Mouse (Mus musculus): Measurements from ENCODE around the gene Colec11.

The Colec11 gene

DNA sequence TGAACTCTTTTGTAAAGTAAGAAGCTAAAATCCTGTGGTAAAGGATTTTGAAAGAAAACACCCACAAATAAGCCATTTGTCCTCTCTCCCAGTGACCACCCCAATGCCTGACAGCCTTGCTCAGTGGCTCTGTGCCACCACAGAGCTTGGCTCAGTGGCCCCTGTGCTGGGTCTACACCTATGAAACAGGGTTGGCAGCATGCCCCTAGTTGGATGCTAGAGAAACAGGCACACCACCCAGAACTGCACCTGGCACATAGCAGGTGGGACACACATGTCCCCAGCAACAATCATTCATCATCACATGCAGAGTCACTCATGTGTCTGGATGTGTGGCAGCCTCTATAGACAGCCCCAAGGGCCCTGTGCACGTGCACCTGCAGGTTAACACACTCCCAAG lies 19.7 kb downstream of the Colec11 start:
- no peak for DNase-seq (ENCODE audit: low read depth, low spot score)

DNA sequence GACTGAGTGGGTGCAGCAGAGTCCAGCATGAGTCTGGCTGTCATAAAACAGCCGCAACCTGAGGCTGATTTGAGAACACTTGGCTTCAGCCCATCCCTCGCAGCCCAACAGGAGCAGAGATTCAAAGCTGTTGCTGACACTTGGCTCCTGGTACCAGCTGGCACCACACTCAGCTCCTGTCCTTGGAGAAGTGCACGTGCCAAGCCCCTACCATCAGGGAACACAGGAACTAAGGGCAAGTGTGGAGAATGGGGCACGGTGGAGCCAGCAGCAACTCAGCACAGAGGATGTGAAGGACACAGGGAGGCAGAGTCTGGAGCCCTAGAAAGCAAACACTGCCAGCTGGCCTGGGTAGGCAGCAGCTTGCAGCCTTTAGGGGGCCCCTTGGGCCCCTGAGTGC lies 20.9 kb downstream of the Colec11 start:
- no peak for DNase-seq (ENCODE audit: low read depth, low spot score)

DNA sequence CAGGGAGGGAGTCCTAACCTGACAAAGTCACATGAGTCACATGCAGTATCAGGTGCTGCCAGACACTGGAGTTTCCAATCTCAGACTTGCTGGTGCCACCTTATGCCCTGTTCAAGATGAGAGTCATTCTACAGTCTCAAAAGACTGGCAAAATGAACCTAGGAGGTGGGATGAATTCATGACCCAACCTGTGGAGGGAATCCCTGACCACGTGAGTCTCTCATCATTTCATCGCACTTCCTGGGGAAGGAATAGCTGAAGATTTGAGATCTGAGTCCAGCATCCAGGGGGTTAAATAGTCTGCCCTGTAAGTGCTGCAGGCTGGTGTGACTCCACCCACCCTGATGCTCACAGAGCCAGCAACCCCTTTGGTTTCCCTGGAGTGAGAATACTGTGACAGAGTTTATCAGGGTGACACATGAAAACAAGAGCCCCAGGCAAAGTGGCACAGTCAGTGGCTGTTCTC lies 24.6 kb downstream of the Colec11 start:
- no peak for DNase-seq (ENCODE audit: low read depth, low spot score)

DNA sequence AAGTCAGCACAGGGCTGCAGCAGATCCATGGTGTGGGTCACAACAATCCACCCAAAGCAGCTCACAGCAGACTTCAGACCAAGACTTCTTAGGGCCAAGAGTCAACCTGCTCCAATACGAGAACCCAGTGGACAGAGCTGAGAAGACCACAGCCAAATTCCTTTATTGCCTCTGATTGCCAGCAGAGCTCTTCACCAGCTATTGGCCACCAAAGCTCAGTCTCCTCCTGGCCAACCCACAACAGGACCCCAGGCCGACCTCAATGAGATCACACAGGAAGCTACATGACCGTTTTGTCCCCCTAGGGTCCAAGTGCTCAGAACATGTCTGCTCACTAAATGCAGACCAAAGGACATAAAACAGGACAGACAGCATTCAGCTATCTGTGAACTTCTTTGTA lies 25.1 kb downstream of the Colec11 start:
- no peak for DNase-seq (ENCODE audit: low read depth, low spot score)

DNA sequence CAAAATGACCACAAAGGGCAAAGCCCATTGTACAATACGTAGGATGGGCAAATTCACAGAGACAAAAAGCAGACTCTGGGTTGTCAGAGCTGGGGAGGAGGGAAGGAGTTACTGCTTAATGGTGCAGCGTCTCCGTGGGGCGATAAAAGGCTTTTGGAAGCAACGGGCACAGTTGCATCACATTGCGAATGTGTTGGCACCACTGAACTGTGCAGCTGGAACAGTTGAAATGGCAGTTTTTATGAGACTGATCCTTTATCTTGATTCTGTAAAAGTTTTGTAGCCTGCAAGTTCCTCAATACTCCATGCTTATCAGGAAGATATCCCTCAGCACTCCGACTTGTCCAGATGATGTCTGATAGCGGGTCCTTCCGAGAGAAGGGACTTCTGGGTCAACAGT lies 25.5 kb downstream of the Colec11 start:
- no peak for DNase-seq (ENCODE audit: low read depth, low spot score)

DNA sequence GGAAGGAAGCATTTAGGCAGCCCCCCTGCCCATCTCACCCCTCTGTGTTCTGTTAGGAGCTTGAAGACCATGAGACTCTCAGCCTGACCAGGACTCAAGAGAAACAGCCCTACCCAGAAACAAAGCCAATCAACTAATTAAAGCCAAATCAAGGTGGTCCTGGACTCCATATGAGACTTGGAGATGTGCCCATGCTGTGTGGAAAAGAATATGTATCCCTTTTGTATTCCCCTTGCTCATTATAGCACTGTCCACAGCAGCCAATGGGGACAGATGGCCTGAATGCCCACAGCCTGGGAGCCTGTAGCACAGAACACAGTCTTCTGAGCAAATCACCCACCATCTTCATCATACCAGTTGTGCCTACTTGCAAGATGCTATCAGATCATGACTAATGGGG lies 26.3 kb downstream of the Colec11 start:
- DNase-seq (ENCODE audit: low read depth, low spot score): no peak

DNA sequence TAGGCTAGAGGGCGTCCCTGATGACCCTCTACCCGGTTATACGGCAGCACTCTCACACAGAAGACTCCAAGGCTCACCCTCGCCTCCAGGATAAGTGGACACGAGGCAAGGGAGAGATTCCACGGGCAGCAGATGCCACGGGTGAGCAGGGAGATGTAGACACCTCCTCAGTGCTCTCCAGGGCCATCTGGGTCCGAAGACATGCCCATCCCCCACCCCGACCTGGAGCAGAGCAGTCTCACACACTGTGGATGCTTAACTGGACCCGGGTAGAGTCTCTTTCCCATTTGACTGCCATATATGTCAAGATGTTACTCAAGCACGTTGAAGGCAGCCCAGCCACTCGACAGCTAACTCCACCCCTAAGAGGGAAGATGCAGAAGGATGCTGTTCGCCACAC lies 32.7 kb downstream of the Colec11 start:
- DNase-seq (ENCODE audit: low read depth, low spot score): no peak

DNA sequence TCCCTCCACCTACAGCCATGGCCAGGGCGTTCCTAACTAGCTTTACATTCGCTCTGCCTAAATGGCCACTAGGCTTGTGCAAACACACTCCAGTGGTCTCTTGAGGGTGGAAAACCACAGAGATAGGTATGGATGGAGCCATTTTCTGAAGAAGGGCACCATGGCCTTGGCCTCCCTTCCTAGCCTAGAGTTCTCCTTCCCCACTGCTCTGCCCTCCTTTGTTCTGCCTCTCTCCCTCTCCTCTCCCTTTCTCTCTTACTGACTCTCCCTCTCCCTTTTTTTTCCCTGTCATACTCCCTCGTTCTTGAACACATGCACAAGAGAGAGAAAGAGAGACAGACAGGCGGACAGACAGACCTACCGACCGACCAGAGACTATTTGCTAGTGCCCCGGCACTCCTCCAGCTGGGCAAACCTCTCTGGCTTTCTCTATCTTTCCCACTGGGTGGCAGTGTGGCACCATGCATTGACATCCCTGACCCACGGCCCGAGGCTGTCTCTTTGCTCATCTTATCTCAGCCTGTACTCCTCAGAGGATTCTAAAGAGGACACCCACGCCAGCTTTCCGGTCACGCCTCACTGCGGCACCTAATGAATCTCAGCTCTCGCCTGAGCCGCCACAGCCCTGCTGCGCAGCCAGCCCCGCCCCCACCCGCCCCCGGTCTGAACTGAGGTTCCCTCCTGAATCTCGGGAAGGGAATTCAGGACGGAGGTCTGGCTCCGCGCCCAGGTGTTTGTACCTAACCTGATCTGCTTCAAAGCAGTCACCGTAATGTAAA lies 33.9 kb downstream of the Colec11 start:
- peak; percentile 79 for DNase-seq (ENCODE audit: low read depth, low spot score)

DNA sequence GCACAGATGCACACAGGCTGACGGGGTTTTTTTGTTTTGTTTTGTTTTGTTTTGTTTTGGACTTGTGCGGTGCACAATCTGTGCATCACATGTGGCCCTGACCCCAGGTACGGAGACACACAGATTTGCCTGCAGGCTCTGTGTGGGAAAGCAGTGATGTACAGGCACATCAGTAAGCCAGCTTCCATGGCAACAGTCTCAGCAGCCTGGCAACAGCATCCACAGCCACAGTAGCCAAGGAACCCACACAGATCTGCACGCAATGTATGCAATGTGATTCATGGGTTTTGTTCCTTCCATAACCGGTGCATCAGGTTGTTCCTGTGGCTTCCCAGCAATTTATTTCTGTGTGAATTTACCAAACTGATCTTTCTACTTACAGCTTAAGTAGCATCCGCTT lies 35.2 kb downstream of the Colec11 start:
- DNase-seq (ENCODE audit: low read depth, low spot score): no peak

DNA sequence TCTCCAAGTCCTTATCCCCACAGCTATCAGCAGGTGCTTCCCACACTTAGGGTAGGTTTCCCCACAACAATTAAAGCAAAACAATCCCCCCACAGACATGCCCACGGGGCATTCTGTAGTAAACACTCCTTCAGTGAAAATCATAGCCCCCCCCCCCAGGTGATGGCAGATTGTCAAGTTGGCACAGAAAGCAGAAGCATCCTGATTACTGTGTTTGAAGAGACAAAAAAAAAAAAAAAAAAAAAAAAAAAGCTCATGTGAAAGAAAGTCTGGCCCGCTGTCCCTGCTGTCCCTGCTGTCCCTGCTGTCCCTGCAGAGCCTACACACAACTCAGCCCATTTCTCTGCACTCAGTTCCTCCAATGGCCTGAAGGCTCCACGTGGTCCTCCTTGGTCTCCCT lies 39.1 kb downstream of the Colec11 start:
- no peak for DNase-seq (ENCODE audit: low read depth, low spot score)

DNA sequence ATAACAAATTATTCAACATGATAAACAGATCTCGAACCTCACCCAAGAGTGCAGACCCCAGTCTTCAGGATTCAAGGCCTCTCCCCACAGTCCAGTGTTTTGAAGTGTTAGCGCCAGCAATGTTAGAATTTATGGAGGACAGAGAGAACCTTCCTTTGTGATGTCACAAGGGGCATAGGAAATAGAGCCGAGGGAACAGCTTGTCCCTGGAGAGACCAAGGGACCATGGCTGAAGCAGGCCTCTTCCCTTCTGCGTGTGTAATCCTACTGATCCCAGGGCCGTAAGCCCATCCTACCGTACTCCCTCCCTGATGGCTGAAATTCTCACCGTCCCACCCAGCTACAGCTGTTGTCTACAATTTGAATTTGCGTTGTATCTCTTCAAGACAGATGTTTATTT lies 40.8 kb downstream of the Colec11 start, which contains the start of gene Allc:
Gene Allc, minus strand, starts transcription at position 101 of the 400 bp plus-strand sequence.
- no peak for DNase-seq (ENCODE audit: low read depth, low spot score)

DNA sequence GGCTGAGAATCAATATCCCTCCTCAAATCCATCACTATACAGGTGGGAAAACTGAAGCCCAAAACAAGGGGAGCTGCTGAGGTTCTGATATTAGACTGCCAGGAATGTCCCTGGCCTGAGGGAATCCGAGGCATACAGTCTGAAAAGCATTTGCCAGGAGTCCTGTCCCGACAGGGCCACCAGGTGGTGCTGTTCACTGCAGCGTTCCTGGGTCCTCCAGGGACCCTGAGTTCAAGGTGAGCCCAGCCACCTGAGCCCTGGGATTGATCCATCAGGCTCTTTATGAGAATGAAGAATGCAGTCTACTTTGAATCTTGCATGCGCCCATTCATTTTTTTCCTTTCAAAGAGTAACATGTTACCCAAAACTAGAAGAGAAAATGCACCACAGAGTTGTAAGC lies 44.0 kb downstream of the Colec11 start:
- DNase-seq (ENCODE audit: low read depth, low spot score): no peak

DNA sequence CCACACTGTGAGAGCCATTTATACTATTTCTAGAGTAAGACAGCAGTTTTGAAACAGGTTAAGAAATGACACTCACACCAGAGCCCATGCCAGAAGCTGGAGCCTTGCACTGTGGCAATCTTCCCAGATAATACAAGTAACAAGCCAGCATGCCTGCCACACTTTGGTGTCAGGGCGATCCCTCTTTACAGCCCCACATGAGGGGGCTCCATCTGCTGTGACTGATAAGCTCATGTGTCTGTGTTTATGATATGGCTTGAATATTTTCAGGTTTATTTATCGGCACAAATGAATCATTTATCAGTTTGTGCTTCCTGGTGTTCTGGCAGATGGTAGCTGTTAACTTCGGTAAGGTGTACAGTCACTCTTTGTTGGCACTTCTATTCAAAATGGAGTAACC lies 45.0 kb downstream of the Colec11 start:
- no peak for DNase-seq (ENCODE audit: low read depth, low spot score)

DNA sequence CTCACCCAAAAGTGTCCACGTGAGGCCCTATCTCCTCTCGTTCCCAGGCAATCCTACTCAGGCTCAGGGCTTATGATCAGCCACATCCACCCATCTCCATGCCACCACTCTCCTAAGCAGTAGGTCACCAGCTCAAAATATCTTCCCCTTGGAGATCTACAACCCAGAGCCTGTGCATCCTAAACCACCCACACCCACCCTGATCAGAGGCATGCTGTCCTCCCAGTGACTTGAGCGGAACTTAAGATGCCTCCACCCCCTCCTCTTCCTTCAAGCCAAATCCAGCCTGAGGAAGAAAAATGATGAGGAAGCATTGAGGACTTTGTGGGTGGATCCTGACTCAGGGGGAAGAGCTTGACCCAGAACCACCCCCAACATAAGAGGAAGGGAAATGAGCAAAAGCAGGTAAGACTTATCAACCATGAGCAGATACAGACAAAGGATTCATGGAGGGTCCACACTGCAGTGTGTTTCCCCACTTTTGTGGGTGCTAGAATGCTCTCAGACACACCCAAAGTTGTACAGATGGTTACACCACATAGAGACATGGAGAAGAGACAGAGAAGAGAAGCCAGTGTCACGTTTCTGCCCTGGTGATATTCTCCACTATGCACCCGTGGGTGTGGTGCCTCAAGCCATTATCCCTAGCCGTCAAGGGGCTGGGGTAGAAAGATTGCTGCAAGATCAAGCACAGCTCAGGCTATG lies 47.7 kb downstream of the Colec11 start:
- no peak for DNase-seq (ENCODE audit: low read depth, low spot score)

DNA sequence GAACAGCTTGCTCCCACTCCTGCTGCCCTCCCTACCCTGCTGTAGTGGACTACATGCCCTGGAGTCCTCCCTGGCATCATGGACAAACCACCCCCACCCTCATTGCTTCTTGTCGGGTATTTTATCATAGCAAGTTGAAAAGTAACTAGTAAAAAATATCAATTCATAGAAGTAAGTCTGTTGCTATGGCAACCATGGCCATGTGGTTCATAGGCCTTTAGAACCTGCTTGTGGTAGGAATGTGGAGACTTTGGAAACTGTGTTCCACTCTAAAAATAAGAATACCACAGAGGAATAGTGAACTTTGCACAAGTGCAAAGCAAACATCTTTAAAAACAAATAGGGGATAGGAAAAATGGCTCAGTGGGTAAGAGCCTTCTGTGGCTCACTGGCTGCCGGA lies 50.9 kb downstream of the Colec11 start:
- no peak for DNase-seq (ENCODE audit: low read depth, low spot score)

DNA sequence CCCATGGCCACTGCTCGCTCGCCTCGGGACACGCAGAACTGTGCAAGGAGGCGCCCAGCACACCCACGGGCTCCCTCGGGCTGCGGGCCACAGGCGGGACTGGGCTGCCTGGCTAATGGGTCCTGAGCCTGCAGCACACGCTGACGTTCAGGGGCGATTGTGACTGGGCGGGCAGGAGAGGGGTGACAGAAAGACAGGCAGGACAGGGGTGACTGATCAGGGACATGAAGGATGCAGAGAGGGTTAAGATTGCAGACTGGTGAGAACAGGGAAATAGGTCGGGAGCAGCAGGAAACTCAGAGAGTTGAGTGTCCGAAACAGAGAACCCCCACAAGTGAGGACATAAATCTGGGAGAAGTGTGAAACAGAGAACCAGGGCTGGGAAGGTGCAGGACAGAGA lies 70.9 kb downstream of the Colec11 start, which contains the start of gene Dcdc2c:
Gene Dcdc2c, minus strand, starts transcription at position 101 of the 400 bp plus-strand sequence.
- DNase-seq (ENCODE audit: low read depth, low spot score): no peak

DNA sequence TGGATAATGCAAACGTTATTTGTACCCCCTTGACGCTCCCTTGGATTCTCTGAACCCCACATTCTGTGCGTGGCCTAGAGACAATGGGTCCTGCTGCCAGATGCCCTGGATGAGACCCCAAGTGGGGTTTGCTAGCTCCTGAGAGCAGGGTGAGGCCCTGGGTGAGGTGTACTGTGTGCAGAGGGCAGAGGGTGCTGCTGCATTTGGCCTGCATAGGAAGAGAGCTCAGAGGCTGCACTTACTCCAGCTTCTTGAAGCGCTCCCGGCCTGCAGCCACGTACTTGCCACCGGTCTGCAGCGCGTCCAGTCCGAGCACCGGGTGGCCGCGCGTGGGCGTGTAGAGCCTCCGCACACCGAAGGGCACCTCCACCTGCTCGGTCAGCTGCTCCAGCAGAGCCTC lies 71.4 kb downstream of the Colec11 start:
- no peak for DNase-seq (ENCODE audit: low read depth, low spot score)

DNA sequence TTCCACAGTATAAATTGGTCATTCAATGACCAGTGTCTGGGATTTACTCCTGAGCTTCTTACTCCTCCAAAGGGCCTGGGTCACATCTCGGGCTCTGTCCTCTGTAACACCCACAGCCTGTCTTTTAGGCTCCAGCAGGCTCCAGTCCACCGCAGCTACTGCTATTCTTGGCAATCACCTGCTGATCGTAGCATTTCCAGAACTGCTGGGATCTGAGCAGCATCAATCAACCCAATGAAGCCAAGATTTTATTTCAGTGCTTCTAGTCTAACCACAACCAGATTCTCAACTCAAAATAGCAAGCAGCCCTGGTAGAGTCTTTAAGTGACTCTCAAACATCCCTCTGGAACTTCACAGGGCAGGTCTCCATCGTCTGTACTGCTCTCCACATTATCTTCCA lies 74.3 kb downstream of the Colec11 start:
- no peak for DNase-seq (ENCODE audit: low read depth, low spot score)

All from brain, embryonic 18.5 days (tissue).